Mouse (Mus musculus) stomach, embryonic 14.5 days (tissue): Measurements from ENCODE around the gene Smco1. TPM values are rescaled to one million over a fixed set of nuclear protein-coding genes. Genes with fewer than 3 reads are reported as not detected.
A peak's percentile ranks its signal among the peaks of the same experiment; 100 is the strongest.
"Not testable (repeated sequence)": the region's sequence is repeated elsewhere in the genome, so short reads cannot be mapped to it uniquely, and the experiment has no call there.

Source experiments
- ATAC-seq: fragments of 200-750 bp; cut with Nextera tagmentation; 2 replicates; pipeline ENCODE4 v1.8.0; 2017; ENCODE audit warnings: low read depth, moderate TSS enrichment; ENCODE audit not compliant: insufficient number of reproducible peaks, insufficient read depth, low FRiP score
- H3K27ac ChIP-seq: fragments of 300-500 bp; sonication (generic); 2 replicates; pipeline ENCODE4 v1.5.1; 2014; ENCODE audit warnings: mild to moderate bottlenecking, low read length, moderate library complexity, mixed read lengths
- H3K27me3 ChIP-seq: fragments of 300-500 bp; sonication (generic); 2 replicates; pipeline ENCODE4 v1.6.1; 2014; ENCODE audit warnings: low read length, control low read depth, mixed read lengths; ENCODE audit not compliant: control insufficient read depth, insufficient read depth
- H3K36me3 ChIP-seq: fragments of 300-500 bp; sonication (generic); 2 replicates; pipeline ENCODE4 v1.6.1; 2014; ENCODE audit warnings: mild to moderate bottlenecking, control low read depth, low read length, moderate library complexity, mixed read lengths; ENCODE audit not compliant: control insufficient read depth, insufficient read depth
- H3K4me1 ChIP-seq: fragments of 300-500 bp; sonication (generic); 2 replicates; pipeline ENCODE4 v1.6.1; 2014; ENCODE audit warnings: low read length, control low read depth, mixed read lengths; ENCODE audit not compliant: control insufficient read depth, insufficient read depth
- H3K4me2 ChIP-seq: fragments of 300-500 bp; sonication (generic); replicated peaks from 2 replicates; pipeline ENCODE4 v1.6.1; 2014; ENCODE audit warnings: low read depth, low read length, control low read depth
- H3K4me3 ChIP-seq: fragments of 300-500 bp; sonication (generic); 2 replicates; pipeline ENCODE4 v1.5.1; 2014; ENCODE audit warnings: low read depth, low read length, control low read depth
- H3K9ac ChIP-seq: fragments of 300-500 bp; sonication (generic); replicated peaks from 2 replicates; pipeline ENCODE4 v1.6.1; 2014; ENCODE audit warnings: low read depth, mild to moderate bottlenecking, control low read depth, low read length, moderate library complexity, mixed read lengths
- H3K9me3 ChIP-seq: fragments of 300-500 bp; sonication (generic); 2 replicates; pipeline ENCODE4 v1.6.1; 2016; ENCODE audit warnings: low read depth, low read length, control low read depth; ENCODE audit not compliant: control insufficient read depth
- WGBS: fragments of 180-500 bp; shearing (Covaris S2); extraction: QIAGEN DNeasy Blood & Tissue Kit; methylation state at CpG from one replicate; pipeline ENCODE4 v1.1.7; 2014; 5-methylcytosine and 5-hydroxymethylcytosine counted together
- polyA plus RNA-seq: library from polyadenylated mRNA; unstranded; fragments of >200 nt; fragmentation: Nextera tagmentation; extraction: Ambion mirVana; gene quantifications from 2 replicates; pipeline ENCODE4 v1.2.1, GENCODE M21; 2014

Smco1 gene
- polyA plus RNA-seq, 1 experiment from 2014 or later: not detected

GRCm38 (mm10) chr16:32246952-32247370, 24.3 kb upstream of the Smco1 start, which contains the start of the genes Fbxo45 and Wdr53:
Fbxo45 (minus strand) TSS chr16:32247158.
Wdr53 (plus strand) TSS chr16:32247227.
- Histone ChIP-seq H3K27ac (peak within 1 kb of the TSS; percentile 89), H3K36me3 (peaks cover 2% of the 10 kb centered on the region; the same call in 1 of the 2 replicates), H3K4me3 (peak within 1 kb of the TSS; percentile 77), H3K9ac (peak within 1 kb of the TSS; percentile 83), H3K4me2 (peak within 1 kb of the TSS; percentile 62), H3K27me3 (no peaks in the 10 kb centered on the region), H3K4me1 (peaks cover 13% of the 10 kb centered on the region; the same call in 1 of the 2 replicates), H3K9me3 (no peaks in the 10 kb centered on the region)
- WGBS: under 1% methylated on average over 38 of the region's 48 CpGs
- peak; percentile 98 for ATAC-seq

GRCm38 (mm10) chr16:32264225-32264624, 7.0 kb upstream of the Smco1 start:
- H3K36me3 ChIP-seq, H3K4me2 ChIP-seq, H3K4me1 ChIP-seq, ATAC-seq, H3K27ac ChIP-seq, H3K9ac ChIP-seq, H3K9me3 ChIP-seq, H3K4me3 ChIP-seq, H3K27me3 ChIP-seq: not testable (repeated sequence)
- WGBS: 88% methylated on average over 2 of the region's 2 CpGs

GRCm38 (mm10) chr16:32273338-32273737, 2.1 kb downstream of the Smco1 start:
- no peak overlapping the region for H3K9ac ChIP-seq
- no peak overlapping the region for H3K27ac ChIP-seq
- H3K36me3 ChIP-seq: no peaks in the 10 kb centered on the region
- H3K27me3 ChIP-seq: no peaks in the 10 kb centered on the region
- H3K9me3 ChIP-seq: no peaks in the 10 kb centered on the region
- H3K4me3 ChIP-seq: no peak overlapping the region
- no peak overlapping the region for H3K4me2 ChIP-seq
- no peak for ATAC-seq
- no peaks in the 10 kb centered on the region for H3K4me1 ChIP-seq
- 53% methylated on average over 9 of the region's 9 CpGs for WGBS

- 87% methylated on average over 6 of the region's 6 CpGs for WGBS
Observed at GRCm38 (mm10) chr16:32275041-32275440, 3.8 kb downstream of the Smco1 start.

GRCm38 (mm10) chr16:32275830-32276229, 4.6 kb downstream of the Smco1 start:
- 63% methylated on average over 1 of the region's 1 CpGs for WGBS
- no peak overlapping the region for H3K4me2 ChIP-seq
- no peak overlapping the region for H3K27ac ChIP-seq
- no peak for ATAC-seq
- peaks cover 8% of the 10 kb centered on the region; the same call in 1 of the 2 replicates for H3K9me3 ChIP-seq
- H3K4me1 ChIP-seq: no peaks in the 10 kb centered on the region
- no peak overlapping the region for H3K9ac ChIP-seq
- H3K4me3 ChIP-seq: no peak overlapping the region
- H3K36me3 ChIP-seq: peaks cover 6% of the 10 kb centered on the region; the same call in 1 of the 2 replicates
- no peaks in the 10 kb centered on the region for H3K27me3 ChIP-seq

More at GRCm38 (mm10) chr16:32275041-32275440, 3.8 kb downstream of the Smco1 start:
- ATAC-seq: no peak
- no peaks in the 10 kb centered on the region for H3K27me3 ChIP-seq
- H3K4me1 ChIP-seq: no peaks in the 10 kb centered on the region
- H3K9me3 ChIP-seq: peaks cover 5% of the 10 kb centered on the region; the same call in 1 of the 2 replicates
- H3K4me2 ChIP-seq: no peak overlapping the region
- H3K4me3 ChIP-seq: no peak overlapping the region
- no peak overlapping the region for H3K9ac ChIP-seq
- H3K36me3 ChIP-seq: peaks cover 4% of the 10 kb centered on the region; the same call in 1 of the 2 replicates
- H3K27ac ChIP-seq: no peak overlapping the region

- Histone ChIP-seq H3K27ac (peak within 1 kb of the TSS; percentile 98), H3K36me3 (peaks cover 8% of the 10 kb centered on the region)
- under 1% methylated on average over 75 of the region's 75 CpGs for WGBS
Observed at GRCm38 (mm10) chr16:32277308-32278256, 6.3 kb downstream of the Smco1 start, which contains the start of gene Rnf168. Rnf168 (plus strand) TSS chr16:32277459.

GRCm38 (mm10) chr16:32278396-32278795, 7.1 kb downstream of the Smco1 start:
- no peak for ATAC-seq
- H3K27me3 ChIP-seq: no peaks in the 10 kb centered on the region
- no peaks in the 10 kb centered on the region for H3K4me1 ChIP-seq
- H3K4me2 ChIP-seq: peak overlapping the region; percentile 58
- peaks cover 8% of the 10 kb centered on the region; the same call in 1 of the 2 replicates for H3K9me3 ChIP-seq
- H3K27ac ChIP-seq: peak overlapping the region; percentile 98; the same call in 1 of the 2 replicates
- H3K4me3 ChIP-seq: peak overlapping the region; percentile 86
- peak overlapping the region; percentile 92 for H3K9ac ChIP-seq
- peaks cover 16% of the 10 kb centered on the region for H3K36me3 ChIP-seq
- 47% methylated on average over 7 of the region's 7 CpGs for WGBS

More at GRCm38 (mm10) chr16:32277308-32278256, 6.3 kb downstream of the Smco1 start, which contains the start of gene Rnf168:
- ATAC-seq: peak; percentile 92
- peaks cover 8% of the 10 kb centered on the region; the same call in 1 of the 2 replicates for H3K9me3 ChIP-seq
- peak within 1 kb of the TSS; percentile 58 for H3K4me2 ChIP-seq
- no peaks in the 10 kb centered on the region for H3K4me1 ChIP-seq
- H3K27me3 ChIP-seq: no peaks in the 10 kb centered on the region
- H3K9ac ChIP-seq: peak within 1 kb of the TSS; percentile 92
- peak within 1 kb of the TSS; percentile 86 for H3K4me3 ChIP-seq

- Histone ChIP-seq H3K27me3 (no peaks in the 10 kb centered on the region), H3K27ac (no peak overlapping the region), H3K4me1 (no peaks in the 10 kb centered on the region), H3K9ac (no peak overlapping the region), H3K36me3 (peaks cover 32% of the 10 kb centered on the region), H3K9me3 (peaks cover 8% of the 10 kb centered on the region; the same call in 1 of the 2 replicates), H3K4me2 (peak overlapping the region; percentile 18; the same call in 1 of the 2 replicates), H3K4me3 (no peak overlapping the region)
- ATAC-seq: no peak
- 96% methylated on average over 8 of the region's 8 CpGs for WGBS
Observed at GRCm38 (mm10) chr16:32280211-32280610, 8.9 kb downstream of the Smco1 start.
